Mouse (Mus musculus): ENCODE measurements around the gene Trmt10c. TPM values are rescaled to one million over a fixed set of nuclear protein-coding genes. Genes with fewer than 3 reads are reported as not detected.
A peak's percentile ranks its signal among the peaks of the same experiment; 100 is the strongest.

The Trmt10c gene
- polyA plus RNA-seq, 1 experiment from 2014 or later, result 18.4 TPM

- peak overlapping the region; percentile 96 for H3K9ac ChIP-seq (ENCODE audit: low read depth, low read length)
- H3K27ac ChIP-seq (ENCODE audit: low read length), result peak overlapping the region; percentile 95
- H3K4me1 ChIP-seq (ENCODE audit: control insufficient read depth, insufficient read depth, low read length), result peaks cover 25% of the 10 kb centered on the region
- ATAC-seq, result peak; percentile 90
- H3K27me3 ChIP-seq (ENCODE audit: control insufficient read depth, insufficient read depth, low read depth, low read length), result no peaks in the 10 kb centered on the region
- no peaks in the 10 kb centered on the region for H3K9me3 ChIP-seq (replicated peaks; ENCODE audit: control insufficient read depth, low read length, poor library complexity, severe bottlenecking)
- H3K4me3 ChIP-seq (ENCODE audit: low read depth, low read length), result peak overlapping the region; percentile 76
- under 1% methylated on average over 55 of the region's 62 CpGs for WGBS
- H3K36me3 ChIP-seq (ENCODE audit: control insufficient read depth, insufficient read depth, low read length), result 0 out of 2 replicates have a peak, but pooled peaks cover 3% of the 10 kb centered on the region
- H3K4me2 ChIP-seq (ENCODE audit: low read length), result peak overlapping the region; percentile 85
Observed at GRCm38 (mm10) chr16:56028722-56029551, 8.7 kb downstream of the Trmt10c start.

GRCm38 (mm10) chr16:56027854-56028629 is 9.6 kb downstream of the Trmt10c start:
- H3K27me3 ChIP-seq (ENCODE audit: control insufficient read depth, insufficient read depth, low read depth, low read length), result no peaks in the 10 kb centered on the region
- H3K4me2 ChIP-seq (ENCODE audit: low read length), result peak overlapping the region; percentile 85
- H3K9ac ChIP-seq (ENCODE audit: low read depth, low read length), result peak overlapping the region; percentile 96
- no peaks in the 10 kb centered on the region for H3K36me3 ChIP-seq (ENCODE audit: control insufficient read depth, insufficient read depth, low read length)
- H3K9me3 ChIP-seq (replicated peaks; ENCODE audit: control insufficient read depth, low read length, poor library complexity, severe bottlenecking), result no peaks in the 10 kb centered on the region
- 46% methylated on average over 12 of the region's 12 CpGs for WGBS
- ATAC-seq, result no peak
- H3K4me3 ChIP-seq (ENCODE audit: low read depth, low read length), result peak overlapping the region; percentile 76
- H3K4me1 ChIP-seq (ENCODE audit: control insufficient read depth, insufficient read depth, low read length), result peaks cover 25% of the 10 kb centered on the region
- no peak overlapping the region; the same call in 1 of the 2 replicates for H3K27ac ChIP-seq (ENCODE audit: low read length)

GRCm38 (mm10) chr16:56019660-56020059 is 18.0 kb downstream of the Trmt10c start:
- H3K4me1 ChIP-seq (ENCODE audit: control insufficient read depth, insufficient read depth, low read length), result peaks cover 2% of the 10 kb centered on the region; the same call in 1 of the 2 replicates
- ATAC-seq, result no peak
- no peak overlapping the region for H3K9ac ChIP-seq (ENCODE audit: low read depth, low read length)
- H3K4me2 ChIP-seq (ENCODE audit: low read length), result no peak overlapping the region
- H3K27me3 ChIP-seq (ENCODE audit: control insufficient read depth, insufficient read depth, low read depth, low read length), result no peaks in the 10 kb centered on the region
- H3K4me3 ChIP-seq (ENCODE audit: low read depth, low read length), result no peak overlapping the region
- H3K9me3 ChIP-seq (replicated peaks; ENCODE audit: control insufficient read depth, low read length, poor library complexity, severe bottlenecking), result no peaks in the 10 kb centered on the region
- WGBS, result 97% methylated on average over 7 of the region's 7 CpGs
- H3K27ac ChIP-seq (ENCODE audit: low read length), result no peak overlapping the region
- H3K36me3 ChIP-seq (ENCODE audit: control insufficient read depth, insufficient read depth, low read length), result peaks cover 20% of the 10 kb centered on the region

- ATAC-seq, result no peak
- H3K9me3 ChIP-seq (replicated peaks; ENCODE audit: control insufficient read depth, low read length, poor library complexity, severe bottlenecking), result no peaks in the 10 kb centered on the region
- H3K36me3 ChIP-seq (ENCODE audit: control insufficient read depth, insufficient read depth, low read length), result peaks cover 16% of the 10 kb centered on the region
- no peaks in the 10 kb centered on the region for H3K27me3 ChIP-seq (ENCODE audit: control insufficient read depth, insufficient read depth, low read depth, low read length)
- no peak overlapping the region for H3K27ac ChIP-seq (ENCODE audit: low read length)
- no peak overlapping the region for H3K4me3 ChIP-seq (ENCODE audit: low read depth, low read length)
- WGBS, result 84% methylated on average over 7 of the region's 7 CpGs
- H3K9ac ChIP-seq (ENCODE audit: low read depth, low read length), result no peak overlapping the region
- no peaks in the 10 kb centered on the region for H3K4me1 ChIP-seq (ENCODE audit: control insufficient read depth, insufficient read depth, low read length)
- H3K4me2 ChIP-seq (ENCODE audit: low read length), result no peak overlapping the region
Observed at GRCm38 (mm10) chr16:56014076-56014475, 23.5 kb downstream of the Trmt10c start.

- ATAC-seq, result peak; percentile 43; the same call in 1 of the 2 replicates
- 92% methylated on average over 10 of the region's 10 CpGs for WGBS
- Histone ChIP-seq H3K4me3 (ENCODE audit: low read depth, low read length) (no peak overlapping the region), H3K9me3 (replicated peaks; ENCODE audit: control insufficient read depth, low read length, poor library complexity, severe bottlenecking) (no peaks in the 10 kb centered on the region), H3K27me3 (ENCODE audit: control insufficient read depth, insufficient read depth, low read depth, low read length) (no peaks in the 10 kb centered on the region), H3K4me1 (ENCODE audit: control insufficient read depth, insufficient read depth, low read length) (no peaks in the 10 kb centered on the region), H3K4me2 (ENCODE audit: low read length) (no peak overlapping the region), H3K27ac (ENCODE audit: low read length) (no peak overlapping the region), H3K9ac (ENCODE audit: low read depth, low read length) (no peak overlapping the region), H3K36me3 (ENCODE audit: control insufficient read depth, insufficient read depth, low read length) (peaks cover 17% of the 10 kb centered on the region)
Observed at GRCm38 (mm10) chr16:56012789-56013743, 24.6 kb downstream of the Trmt10c start.

GRCm38 (mm10) chr16:56008862-56009261 is 28.8 kb downstream of the Trmt10c start:
- no peak overlapping the region for H3K9ac ChIP-seq (ENCODE audit: low read depth, low read length)
- no peak overlapping the region for H3K4me3 ChIP-seq (ENCODE audit: low read depth, low read length)
- H3K27me3 ChIP-seq (ENCODE audit: control insufficient read depth, insufficient read depth, low read depth, low read length), result no peaks in the 10 kb centered on the region
- no peak overlapping the region for H3K4me2 ChIP-seq (ENCODE audit: low read length)
- no peaks in the 10 kb centered on the region for H3K4me1 ChIP-seq (ENCODE audit: control insufficient read depth, insufficient read depth, low read length)
- WGBS, result 94% methylated on average over 1 of the region's 1 CpGs
- peaks cover 25% of the 10 kb centered on the region for H3K36me3 ChIP-seq (ENCODE audit: control insufficient read depth, insufficient read depth, low read length)
- ATAC-seq, result no peak
- H3K9me3 ChIP-seq (replicated peaks; ENCODE audit: control insufficient read depth, low read length, poor library complexity, severe bottlenecking), result no peaks in the 10 kb centered on the region
- no peak overlapping the region for H3K27ac ChIP-seq (ENCODE audit: low read length)

- Histone ChIP-seq H3K9me3 (replicated peaks; ENCODE audit: control insufficient read depth, low read length, poor library complexity, severe bottlenecking) (no peaks in the 10 kb centered on the region), H3K27me3 (ENCODE audit: control insufficient read depth, insufficient read depth, low read depth, low read length) (no peaks in the 10 kb centered on the region), H3K4me2 (ENCODE audit: low read length) (no peak overlapping the region), H3K36me3 (ENCODE audit: control insufficient read depth, insufficient read depth, low read length) (peaks cover 25% of the 10 kb centered on the region), H3K27ac (ENCODE audit: low read length) (no peak overlapping the region), H3K9ac (ENCODE audit: low read depth, low read length) (no peak overlapping the region), H3K4me3 (ENCODE audit: low read depth, low read length) (no peak overlapping the region), H3K4me1 (ENCODE audit: control insufficient read depth, insufficient read depth, low read length) (no peaks in the 10 kb centered on the region)
- WGBS, result 96% methylated on average over 11 of the region's 11 CpGs
- no peak for ATAC-seq
Observed at GRCm38 (mm10) chr16:56006798-56007197, 30.8 kb downstream of the Trmt10c start.

GRCm38 (mm10) chr16:55994235-55994634 is 43.4 kb downstream of the Trmt10c start:
- WGBS, result 97% methylated on average over 2 of the region's 2 CpGs
- H3K4me3 ChIP-seq (ENCODE audit: low read depth, low read length), result no peak overlapping the region
- H3K4me2 ChIP-seq (ENCODE audit: low read length), result no peak overlapping the region
- no peak overlapping the region for H3K27ac ChIP-seq (ENCODE audit: low read length)
- no peaks in the 10 kb centered on the region for H3K4me1 ChIP-seq (ENCODE audit: control insufficient read depth, insufficient read depth, low read length)
- H3K9me3 ChIP-seq (replicated peaks; ENCODE audit: control insufficient read depth, low read length, poor library complexity, severe bottlenecking), result no peaks in the 10 kb centered on the region
- H3K36me3 ChIP-seq (ENCODE audit: control insufficient read depth, insufficient read depth, low read length), result peaks cover 15% of the 10 kb centered on the region
- ATAC-seq, result no peak
- H3K27me3 ChIP-seq (ENCODE audit: control insufficient read depth, insufficient read depth, low read depth, low read length), result no peaks in the 10 kb centered on the region
- H3K9ac ChIP-seq (ENCODE audit: low read depth, low read length), result no peak overlapping the region

All from midbrain, embryonic 16.5 days (tissue).